Comparison of ENCODE assay signal across 20 mouse cellular contexts in genomic region chr6:93996841-93997485, GRCm38 (mm10).
DNase-seq lines count a peak whose midpoint lies in the region; ATAC-seq lines count a peak whose summit lies in the region.
"Had no signal": no experiment of that assay in that cellular context is flagged by ENCODE, and none has a peak within 500 bp of the region (broad histone marks: within the 10 kb centered on the region; RNA-seq: fewer than 3 reads in every experiment).

No protein-coding gene starts in this region.

- H3K4me2 ChIP-seq in forebrain, embryonic 16.5 days (ENCODE audit: low read length) = no peak overlapping the region
- no peak overlapping the region for H3K4me2 ChIP-seq in kidney, embryonic 14.5 days (replicated peaks; ENCODE audit: low read depth, low read length)
- H3K4me2 ChIP-seq: embryonic facial prominence, embryonic 12.5 days; liver, embryonic 12.5 days had no signal

- H3K4me3 ChIP-seq in forebrain, embryonic 16.5 days (replicated peaks; ENCODE audit: low read length) = no peak overlapping the region
- H3K4me3 ChIP-seq in forebrain, embryonic 10.5 days = no peak overlapping the region
- H3K4me3 ChIP-seq in kidney, embryonic 14.5 days (ENCODE audit: low read length) = no peak overlapping the region
- H3K4me3 ChIP-seq: embryonic facial prominence, embryonic 12.5 days; erythroblast, embryonic 14.5 days; hindbrain, embryonic 10.5 days; liver, embryonic 12.5 days; megakaryocyte, embryonic 14.5 days had no signal

- no peaks in the 10 kb centered on the region for H3K36me3 ChIP-seq in forebrain, embryonic 16.5 days (ENCODE audit: control insufficient read depth, insufficient read depth)
- no peaks in the 10 kb centered on the region for H3K36me3 ChIP-seq in forebrain, embryonic 10.5 days (replicated peaks)
- no peaks in the 10 kb centered on the region for H3K36me3 ChIP-seq in kidney, embryonic 14.5 days (ENCODE audit: control insufficient read depth, insufficient read depth, low read length)
- H3K36me3 ChIP-seq: embryonic facial prominence, embryonic 12.5 days; hindbrain, embryonic 10.5 days; liver, embryonic 12.5 days had no signal

- no peak overlapping the region for H3K27ac ChIP-seq in forebrain, embryonic 16.5 days (ENCODE audit: low read length)
- no peak overlapping the region for H3K27ac ChIP-seq in forebrain, embryonic 10.5 days
- no peak overlapping the region for H3K27ac ChIP-seq in kidney, embryonic 14.5 days (ENCODE audit: low read depth, low read length)
- H3K27ac ChIP-seq: embryonic facial prominence, embryonic 12.5 days; hindbrain, embryonic 10.5 days; liver, embryonic 12.5 days had no signal

- H3K9me3 ChIP-seq in forebrain, embryonic 16.5 days (ENCODE audit: control insufficient read depth, low read length) = no peaks in the 10 kb centered on the region
- H3K9me3 ChIP-seq in forebrain, embryonic 10.5 days = no peaks in the 10 kb centered on the region
- H3K9me3 ChIP-seq in kidney, embryonic 14.5 days (ENCODE audit: control insufficient read depth, low read length) = no peaks in the 10 kb centered on the region
- H3K9me3 ChIP-seq: embryonic facial prominence, embryonic 12.5 days; hindbrain, embryonic 10.5 days; liver, embryonic 12.5 days had no signal

- 63% methylated on average over 8 of the region's 8 CpGs for WGBS in forebrain, embryonic 16.5 days
- WGBS in forebrain, embryonic 10.5 days = 92% methylated on average over 8 of the region's 8 CpGs
- WGBS in kidney, embryonic 14.5 days = 64% methylated on average over 8 of the region's 8 CpGs

- no peaks in the 10 kb centered on the region for H3K4me1 ChIP-seq in forebrain, embryonic 16.5 days (replicated peaks; ENCODE audit: control insufficient read depth, insufficient read depth, low read length)
- peaks cover 6% of the 10 kb centered on the region; the same call in 1 of the 2 replicates for H3K4me1 ChIP-seq in forebrain, embryonic 10.5 days
- H3K4me1 ChIP-seq in kidney, embryonic 14.5 days (ENCODE audit: control insufficient read depth, insufficient read depth, low read length) = no peaks in the 10 kb centered on the region
- H3K4me1 ChIP-seq: embryonic facial prominence, embryonic 12.5 days; hindbrain, embryonic 10.5 days; liver, embryonic 12.5 days; megakaryocyte, embryonic 14.5 days had no signal

- no peak for DNase-seq in forebrain, embryonic 10.5 days (ENCODE audit: extremely low spot score, low spot score)
- peak; percentile 43 for DNase-seq in adrenal gland, postnatal 10 days
- DNase-seq in brain, embryonic 18.5 days (ENCODE audit: low read depth, low spot score) = peak; percentile 16
- DNase-seq in layer of hippocampus, postnatal 25 days (ENCODE audit: extremely low spot score in 1 of 2, low spot score in 1 of 2) = peak; percentile 6 to 11
- DNase-seq in right cerebral cortex, adult 18-20 months = no peak
- DNase-seq: cerebellum, adult 9-11 months; kidney, adult 8-10 months; kidney, postnatal 25 days; lung, adult 2 months; midbrain, embryonic 14.5 days; right cerebral cortex, postnatal 14 days; thymus, postnatal 36 days had no signal

- H3K27me3 ChIP-seq in forebrain, embryonic 16.5 days (replicated peaks; ENCODE audit: control insufficient read depth, insufficient read depth, low read length) = no peaks in the 10 kb centered on the region
- no peaks in the 10 kb centered on the region for H3K27me3 ChIP-seq in forebrain, embryonic 10.5 days (ENCODE audit: poor library complexity, severe bottlenecking)
- no peaks in the 10 kb centered on the region for H3K27me3 ChIP-seq in kidney, embryonic 14.5 days (ENCODE audit: control insufficient read depth, insufficient read depth, low read length)
- H3K27me3 ChIP-seq: CH12.LX; embryonic facial prominence, embryonic 12.5 days; liver, embryonic 12.5 days; megakaryocyte, embryonic 14.5 days had no signal

- H3K9ac ChIP-seq in forebrain, embryonic 16.5 days (replicated peaks; ENCODE audit: low read depth, low read length) = no peak overlapping the region
- H3K9ac ChIP-seq in kidney, embryonic 14.5 days (ENCODE audit: low read depth, low read length) = no peak overlapping the region
- H3K9ac ChIP-seq: embryonic facial prominence, embryonic 12.5 days; liver, embryonic 12.5 days had no signal

- ATAC-seq in forebrain, embryonic 16.5 days = peak; percentile 31; the same call in 1 of the 2 replicates
- no peak for ATAC-seq in kidney, embryonic 14.5 days (ENCODE audit: low FRiP score, low TSS enrichment)
- ATAC-seq: liver, embryonic 12.5 days had no signal

Comparison
In these comparisons a context has a peak if more than half of its experiments do, and no peak if none do; other contexts are left out.
1. DNase-seq: peak in adrenal gland, postnatal 10 days (single experiment), brain, embryonic 18.5 days (single experiment) and layer of hippocampus, postnatal 25 days (2 of 2); none in forebrain, embryonic 10.5 days (single experiment) and right cerebral cortex, adult 18-20 months (single experiment).